8 mouse cellular contexts compared by ENCODE assay signal in the genomic region with DNA sequence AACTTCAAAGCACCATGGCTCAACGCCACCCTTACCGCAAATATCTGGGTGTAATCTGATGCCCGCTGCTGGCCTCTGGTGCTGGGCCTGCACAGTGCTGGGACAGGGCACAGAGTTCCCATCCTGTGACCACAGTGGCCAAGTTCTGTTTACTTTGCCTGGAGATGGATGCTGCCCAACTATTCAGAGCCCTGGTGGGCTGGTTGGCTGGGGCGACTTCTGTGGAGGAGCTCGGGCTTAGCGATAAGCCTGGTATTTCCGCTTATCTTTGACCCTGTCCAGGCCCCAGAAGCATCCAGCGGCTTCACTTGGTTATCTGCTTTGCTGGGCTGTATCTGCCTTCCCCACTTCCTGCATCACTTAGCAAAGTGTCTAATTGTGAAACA. TPM values are rescaled to one million over a fixed set of nuclear protein-coding genes. Genes with fewer than 3 reads are reported as not detected.
DNase-seq lines count a peak whose midpoint lies in the region; ATAC-seq and TF ChIP-seq lines count a peak whose summit lies in the region.

No protein-coding gene starts in this region.

- H3K27ac ChIP-seq in testis, adult 2 months (ENCODE audit: control insufficient read depth, insufficient read depth, low read depth, low read length) = peak overlapping the region; percentile 60; the same call in 1 of the 2 replicates
- peak overlapping the region; percentile 99 for H3K27ac ChIP-seq in heart, embryonic 13.5 days (replicated peaks)
- H3K27ac ChIP-seq in limb, embryonic 12.5 days = peak overlapping the region; percentile 8
- no peak overlapping the region for H3K27ac ChIP-seq in left cerebral cortex, adult 2 months

- H3K4me2 ChIP-seq in heart, embryonic 13.5 days = peak overlapping the region; percentile 72
- H3K4me2 ChIP-seq in limb, embryonic 12.5 days = no peak overlapping the region
- H3K4me2 ChIP-seq in myocyte (ENCODE audit: low read depth) = peak overlapping the region; percentile 58

- TF ChIP-seq CTCF in testis, adult 2 months (IDR thresholded peaks at IDR 0.05; ENCODE audit: control insufficient read depth, insufficient read depth, insufficient replicate concordance, low read depth, low read length) = no peak
- no peak for TF ChIP-seq CTCF in left cerebral cortex, adult 2 months (IDR thresholded peaks at IDR 0.05)

- H3ac ChIP-seq in myocyte (ENCODE audit: control insufficient read depth, insufficient read length) = no peak overlapping the region

- H3K9ac ChIP-seq in heart, embryonic 13.5 days = peak overlapping the region; percentile 80
- no peak overlapping the region for H3K9ac ChIP-seq in limb, embryonic 12.5 days (replicated peaks)

- ATAC-seq in heart, embryonic 13.5 days (ENCODE audit: extremely low read depth, insufficient number of reproducible peaks, low FRiP score, low TSS enrichment) = peak; percentile 80
- ATAC-seq in limb, embryonic 12.5 days (ENCODE audit: insufficient number of reproducible peaks, insufficient read depth, low FRiP score, low TSS enrichment, low read depth) = no peak

- H3K27me3 ChIP-seq in testis, adult 2 months (ENCODE audit: control insufficient read depth, insufficient read depth, low read length) = no peaks in the 10 kb centered on the region
- no peaks in the 10 kb centered on the region for H3K27me3 ChIP-seq in heart, embryonic 13.5 days (replicated peaks)
- no peaks in the 10 kb centered on the region for H3K27me3 ChIP-seq in limb, embryonic 12.5 days
- no peaks in the 10 kb centered on the region for H3K27me3 ChIP-seq in myocyte (ENCODE audit: control insufficient read depth, insufficient read depth, insufficient read length)

- no peaks in the 10 kb centered on the region for H3K79me2 ChIP-seq in myocyte (ENCODE audit: control insufficient read depth, insufficient read depth)

- no peaks in the 10 kb centered on the region; the same call in 1 of the 2 replicates for H3K4me1 ChIP-seq in testis, adult 2 months (ENCODE audit: control insufficient read depth, insufficient read depth, low read length)
- peaks cover 86% of the 10 kb centered on the region for H3K4me1 ChIP-seq in heart, embryonic 13.5 days
- peaks cover 28% of the 10 kb centered on the region for H3K4me1 ChIP-seq in limb, embryonic 12.5 days (replicated peaks)

- no peak for TF ChIP-seq POLR2A in testis, adult 2 months (IDR thresholded peaks at IDR 0.05; ENCODE audit: control insufficient read depth, low read depth, low read length)
- TF ChIP-seq POLR2A in myocyte (IDR thresholded peaks at IDR 0.05; ENCODE audit: insufficient read length, low read depth) = no peak

- DNase-seq in testis, postnatal 10 days (ENCODE audit: low spot score) = no peak
- no peak for DNase-seq in left cerebral cortex, adult 2 months (ENCODE audit: extremely low spot score in 1 of 2, low spot score in 2 of 2)
- no peak for DNase-seq in thymus, postnatal 36 days
- DNase-seq in neural tube, embryonic 10.5 days (ENCODE audit: extremely low spot score, low spot score) = no peak

- WGBS in heart, embryonic 13.5 days = 3% methylated on average over 8 of the region's 8 CpGs
- WGBS in limb, embryonic 12.5 days = 64% methylated on average over 8 of the region's 8 CpGs

- H3K36me3 ChIP-seq in testis, adult 2 months (ENCODE audit: control insufficient read depth, insufficient read depth, low read length) = no peaks in the 10 kb centered on the region
- H3K36me3 ChIP-seq in heart, embryonic 13.5 days = no peaks in the 10 kb centered on the region
- H3K36me3 ChIP-seq in limb, embryonic 12.5 days = no peaks in the 10 kb centered on the region
- H3K36me3 ChIP-seq in myocyte (ENCODE audit: control insufficient read depth, insufficient read depth) = no peaks in the 10 kb centered on the region

- intact Hi-C loops in left cerebral cortex, adult 2 months (cut with DNase I) = no loop called here

- H3K9me3 ChIP-seq in heart, embryonic 13.5 days = no peaks in the 10 kb centered on the region
- H3K9me3 ChIP-seq in limb, embryonic 12.5 days = no peaks in the 10 kb centered on the region

- H3K4me3 ChIP-seq in testis, adult 2 months (ENCODE audit: control insufficient read depth, low read depth, low read length) = no peak overlapping the region
- H3K4me3 ChIP-seq in heart, embryonic 13.5 days = peak overlapping the region; percentile 48
- H3K4me3 ChIP-seq in limb, embryonic 12.5 days (replicated peaks) = no peak overlapping the region
- H3K4me3 ChIP-seq in myocyte = no peak overlapping the region
- no peak overlapping the region for H3K4me3 ChIP-seq in left cerebral cortex, adult 2 months

TF ChIP-seq in myocyte, 11 proteins besides CTCF, POLR2A, EP300 and RAD21:
- no peak for TF ChIP-seq POLR2AphosphoS2 (IDR thresholded peaks at IDR 0.05; ENCODE audit: insufficient read length, low read depth)
- TF ChIP-seq MYOD1 (IDR thresholded peaks at IDR 0.05; ENCODE audit: control insufficient read depth in 1 of 3, insufficient read length in 2 of 3, low read depth in 2 of 3) = peak in 1 of 3 experiments; percentile 59
- TF ChIP-seq MAX (IDR thresholded peaks at IDR 0.05; ENCODE audit: low read depth) = no peak
- no peak for TF ChIP-seq USF1 (IDR thresholded peaks at IDR 0.05; ENCODE audit: low read depth)
- no peak for TF ChIP-seq REST (IDR thresholded peaks at IDR 0.05; ENCODE audit: insufficient read depth, insufficient read length)
- no peak for TF ChIP-seq TCF3 (IDR thresholded peaks at IDR 0.05; ENCODE audit: insufficient read length, low read depth)
- peak; percentile 11 to 85 (median 70) for TF ChIP-seq MYOG (IDR thresholded peaks at IDR 0.05; ENCODE audit: control insufficient read depth in 1 of 3, insufficient read depth in 1 of 3, insufficient read length in 2 of 3, low read depth in 2 of 3)
- TF ChIP-seq E2F4 (IDR thresholded peaks at IDR 0.05; ENCODE audit: insufficient read depth) = no peak
- no peak for TF ChIP-seq CEBPB (IDR thresholded peaks at IDR 0.05; ENCODE audit: insufficient read depth, poor library complexity, severe bottlenecking)
- peak; percentile 47 for TF ChIP-seq TCF12 (IDR thresholded peaks at IDR 0.05; ENCODE audit: insufficient read depth, poor library complexity, severe bottlenecking)
- peak; percentile 38 for TF ChIP-seq SRF (IDR thresholded peaks at IDR 0.05; ENCODE audit: control insufficient read depth, insufficient read length, low read depth)

RNA-seq across cellular contexts. Expression of a gene that starts 5.3 kb away (rescaled TPM):
- 1.3 and 1.5 TPM in 2 replicates for polyA plus RNA-seq in testis, adult 2 months (2012; rRNA removed)
- 197 and 216 TPM in 2 replicates for polyA plus RNA-seq in heart, embryonic 13.5 days (2015; fragmentation: Nextera tagmentation; extraction: Ambion mirVana)
- 2.2 and 2.4 TPM in 2 replicates for polyA plus RNA-seq in limb, embryonic 12.5 days (2016; fragmentation: Nextera tagmentation; extraction: Ambion mirVana)
- polyA plus RNA-seq in myocyte (2012; fragmentation: generic; extraction: Trizol) = 3.7 TPM
- total RNA-seq in left cerebral cortex, adult 2 months (2021) = 1 to 10 TPM; 3.6 to 5.2 TPM

RNA-seq across cellular contexts. Expression of a gene that starts 51.8 kb away (rescaled TPM):
- polyA plus RNA-seq in testis, adult 2 months (2012; rRNA removed) = 10.3 and 12.4 TPM in 2 replicates
- 52.9 and 62.3 TPM in 2 replicates for polyA plus RNA-seq in heart, embryonic 13.5 days (2015; fragmentation: Nextera tagmentation; extraction: Ambion mirVana)
- polyA plus RNA-seq in limb, embryonic 12.5 days (2016; fragmentation: Nextera tagmentation; extraction: Ambion mirVana) = 53.5 TPM in 2 replicates
- polyA plus RNA-seq in myocyte (2012; fragmentation: generic; extraction: Trizol) = 12.3 TPM
- 10 to 100 TPM in 1 of 2 experiments, 1 to 10 TPM in 1; 9.0 to 13.2 TPM for total RNA-seq in left cerebral cortex, adult 2 months (2021)

Comparison
In these comparisons a context has a peak if more than half of its experiments do, and no peak if none do; other contexts are left out.
1. RNA of a gene that starts 5.3 kb away (polyA plus RNA-seq): 197 to 216 TPM in heart, embryonic 13.5 days; 3.7 TPM in myocyte (single experiment), 2.2 to 2.4 TPM in limb, embryonic 12.5 days and 1.3 to 1.5 TPM in testis, adult 2 months; every median in the first group is over 10 times any median in the second.